Mouse (Mus musculus) embryonic facial prominence, embryonic 12.5 days (tissue): Measurements from ENCODE around the gene Ece2. TPM values are rescaled to one million over a fixed set of nuclear protein-coding genes. Genes with fewer than 3 reads are reported as not detected.
A peak's percentile ranks its signal among the peaks of the same experiment; 100 is the strongest.

ENCODE experiments used
- ATAC-seq: fragments of 200-750 bp; cut with Nextera tagmentation; 2 replicates; pipeline ENCODE4 v1.8.0; 2017; ENCODE audit not compliant: insufficient number of reproducible peaks, insufficient read depth, low FRiP score, low TSS enrichment
- H3K27ac ChIP-seq: fragments of 300-500 bp; sonication (generic); 2 replicates; pipeline ENCODE4 v1.5.1; 2016; ENCODE audit warnings: mild to moderate bottlenecking
- H3K27me3 ChIP-seq: fragments of 300-500 bp; sonication (generic); 2 replicates; pipeline ENCODE4 v1.6.1; 2016; ENCODE audit warnings: mild to moderate bottlenecking, moderate library complexity
- H3K36me3 ChIP-seq: fragments of 300-500 bp; sonication (generic); 2 replicates; pipeline ENCODE4 v1.6.1; 2016; ENCODE audit warnings: mild to moderate bottlenecking
- H3K4me1 ChIP-seq: fragments of 300-500 bp; sonication (generic); 2 replicates; pipeline ENCODE4 v1.6.1; 2016
- H3K4me2 ChIP-seq: fragments of 300-500 bp; sonication (generic); replicated peaks from 2 replicates; pipeline ENCODE4 v1.6.1; 2016; ENCODE audit warnings: mild to moderate bottlenecking, moderate library complexity
- H3K4me3 ChIP-seq: fragments of 300-500 bp; sonication (generic); 2 replicates; pipeline ENCODE4 v1.5.1; 2016; ENCODE audit warnings: mild to moderate bottlenecking
- H3K9ac ChIP-seq: fragments of 300-500 bp; sonication (generic); 2 replicates; pipeline ENCODE4 v1.6.1; 2016; ENCODE audit warnings: mild to moderate bottlenecking, moderate library complexity
- H3K9me3 ChIP-seq: fragments of 300-500 bp; sonication (generic); 2 replicates; pipeline ENCODE4 v1.6.1; 2016; ENCODE audit warnings: mild to moderate bottlenecking, moderate library complexity
- WGBS: fragments of 180-500 bp; shearing (Covaris S2); methylation state at CpG from one replicate; pipeline ENCODE4 v1.1.7; 2016; 5-methylcytosine and 5-hydroxymethylcytosine counted together
- polyA plus RNA-seq: library from polyadenylated mRNA; unstranded; fragments of >200 nt; fragmentation: Nextera tagmentation; extraction: Ambion mirVana; gene quantifications from 2 replicates; pipeline ENCODE4 v1.2.1, GENCODE M21; 2016

The Ece2 gene
- polyA plus RNA-seq, 1 experiment from 2014 or later, result 7.5 TPM

DNA sequence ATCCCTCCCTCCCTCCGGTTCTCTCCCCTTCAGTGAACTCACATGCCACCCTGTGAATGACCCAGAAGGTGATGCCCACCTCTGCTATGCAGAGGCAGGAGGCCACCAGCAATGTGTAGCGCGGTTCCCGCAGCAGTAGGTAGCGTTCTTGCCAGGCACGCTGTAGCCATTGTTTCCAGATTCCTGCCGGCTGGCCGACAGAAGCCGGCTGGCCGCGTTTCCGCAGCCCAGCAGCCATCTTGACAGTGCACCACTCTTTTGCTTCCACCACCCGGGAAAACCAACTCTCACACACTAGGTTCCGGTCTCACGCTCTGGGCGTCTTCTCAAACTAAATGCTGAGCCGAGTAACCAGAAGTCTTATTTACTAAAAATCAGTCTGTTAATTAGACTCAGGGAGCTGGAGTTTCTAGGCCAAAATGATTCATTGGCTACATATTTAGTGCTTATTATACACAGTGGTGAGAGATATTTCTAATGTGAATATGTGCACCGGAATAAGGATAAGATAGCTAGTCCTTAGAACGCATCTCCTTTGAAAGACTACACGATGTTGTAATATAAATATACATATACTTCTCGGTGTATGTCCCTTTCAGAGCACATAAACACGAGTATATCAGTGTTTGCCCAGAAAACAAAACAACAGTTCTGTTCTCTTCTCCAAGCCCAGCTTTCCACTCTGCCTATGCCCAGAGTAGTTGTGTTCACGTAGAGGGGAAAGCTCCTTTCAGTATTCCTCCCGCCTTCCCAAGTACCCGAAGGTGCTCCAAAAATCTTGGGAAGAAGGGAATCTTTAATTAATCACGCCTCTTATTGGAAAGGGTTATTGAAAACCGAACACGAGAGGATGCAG is 18.9 kb upstream of the Ece2 start:
- WGBS, result under 1% methylated on average over 28 of the region's 28 CpGs
- H3K27ac ChIP-seq, result peak overlapping the region; percentile 74
- no peaks in the 10 kb centered on the region for H3K9me3 ChIP-seq
- no peaks in the 10 kb centered on the region for H3K27me3 ChIP-seq
- no peak for ATAC-seq
- H3K4me3 ChIP-seq, result peak overlapping the region; percentile 63
- peaks cover 23% of the 10 kb centered on the region for H3K36me3 ChIP-seq
- H3K4me1 ChIP-seq, result peaks cover 10% of the 10 kb centered on the region; the same call in 1 of the 2 replicates
- peak overlapping the region; percentile 77 for H3K9ac ChIP-seq
- H3K4me2 ChIP-seq, result peak overlapping the region; percentile 93

DNA sequence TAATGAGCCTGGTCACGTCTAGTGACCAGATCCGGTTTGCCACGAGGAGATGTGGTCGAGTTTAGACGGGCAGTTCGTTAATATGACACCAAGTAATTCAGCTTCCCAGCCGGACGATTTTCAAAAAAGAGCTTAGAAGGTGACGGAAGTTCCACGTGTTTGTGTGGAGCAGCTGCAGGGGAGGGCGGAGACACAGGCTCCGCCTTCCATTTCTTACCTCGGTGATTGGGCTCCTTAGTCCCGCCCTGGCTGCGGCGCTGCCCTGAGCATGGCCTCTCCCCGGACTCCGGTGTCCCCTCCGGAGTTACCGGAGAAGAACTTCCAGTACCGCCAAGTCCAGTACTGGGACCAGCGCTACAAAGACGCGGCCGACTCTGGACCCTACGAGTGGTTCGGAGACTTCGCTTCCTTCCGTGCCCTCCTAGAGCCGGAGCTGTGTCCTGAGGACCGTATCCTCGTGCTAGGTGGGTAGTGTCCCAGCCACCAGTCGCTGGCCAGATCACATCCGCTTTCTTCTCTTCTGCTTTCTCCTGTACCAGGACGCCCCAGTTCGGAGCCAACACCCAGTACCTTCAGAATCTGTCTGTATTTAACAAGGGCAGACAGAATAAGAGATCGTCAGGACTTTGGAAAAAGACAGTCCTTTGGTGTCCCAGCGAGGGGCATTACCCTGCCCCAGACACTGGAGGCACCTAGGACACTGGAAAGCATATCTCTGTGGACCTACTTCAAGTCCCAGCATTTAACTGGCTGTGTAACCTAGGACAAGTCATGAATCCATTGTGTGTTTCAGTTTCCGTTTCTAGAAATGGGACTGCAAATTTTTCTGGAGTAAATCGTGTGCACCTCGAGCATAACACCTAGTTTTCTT is 18.0 kb upstream of the Ece2 start, which contains the start of the genes Eef1akmt4, Gm49333 and Alg3:
Gene Eef1akmt4 (plus strand): TSS at position 237 of the 871 bp plus-strand sequence.
Gene Gm49333 (plus strand): TSS at position 254 of the 871 bp plus-strand sequence.
Gene Alg3 (minus strand): TSS at position 379 of the 871 bp plus-strand sequence.
- 3% methylated on average over 41 of the region's 41 CpGs for WGBS

GRCm38 (mm10) chr16:20619541-20620398 is 9.9 kb upstream of the Ece2 start:
- H3K4me2 ChIP-seq, result peak overlapping the region; percentile 91
- no peaks in the 10 kb centered on the region for H3K9me3 ChIP-seq
- ATAC-seq, result peak; percentile 29; the same call in 1 of the 2 replicates
- 3% methylated on average over 69 of the region's 83 CpGs for WGBS
- H3K4me3 ChIP-seq, result peak overlapping the region; percentile 68
- H3K36me3 ChIP-seq, result peaks cover 8% of the 10 kb centered on the region
- peaks cover 29% of the 10 kb centered on the region for H3K27me3 ChIP-seq
- no peak overlapping the region; the same call in 1 of the 2 replicates for H3K9ac ChIP-seq
- H3K4me1 ChIP-seq, result peaks cover 21% of the 10 kb centered on the region
- H3K27ac ChIP-seq, result no peak overlapping the region

More for the DNA sequence above, 18.0 kb upstream of the Ece2 start, which contains the start of the genes Eef1akmt4, Gm49333 and Alg3:
- ATAC-seq, result peak; percentile 97
- Histone ChIP-seq H3K36me3 (peaks cover 14% of the 10 kb centered on the region), H3K4me1 (peaks cover 10% of the 10 kb centered on the region; the same call in 1 of the 2 replicates), H3K4me2 (peak within 1 kb of the TSS; percentile 93), H3K9me3 (no peaks in the 10 kb centered on the region), H3K27me3 (no peaks in the 10 kb centered on the region), H3K9ac (peak within 1 kb of the TSS; percentile 77), H3K27ac (peak within 1 kb of the TSS; percentile 74), H3K4me3 (peak within 1 kb of the TSS; percentile 63)

- Histone ChIP-seq H3K4me3 (peak overlapping the region; percentile 68), H3K4me2 (peak overlapping the region; percentile 91), H3K9me3 (no peaks in the 10 kb centered on the region), H3K27ac (no peak overlapping the region), H3K9ac (peak overlapping the region; percentile 68), H3K36me3 (peaks cover 8% of the 10 kb centered on the region), H3K4me1 (peaks cover 21% of the 10 kb centered on the region), H3K27me3 (peaks cover 29% of the 10 kb centered on the region)
- no peak for ATAC-seq
- under 1% methylated on average over 9 of the region's 9 CpGs for WGBS
Observed at GRCm38 (mm10) chr16:20620399-20620735, 9.3 kb upstream of the Ece2 start.

- ATAC-seq, result peak; percentile 7; the same call in 1 of the 2 replicates
- WGBS, result under 1% methylated on average over 32 of the region's 32 CpGs
- Histone ChIP-seq H3K36me3 (peaks cover 8% of the 10 kb centered on the region), H3K9me3 (no peaks in the 10 kb centered on the region), H3K4me2 (peak overlapping the region; percentile 91), H3K4me3 (peak overlapping the region; percentile 68), H3K27ac (0 out of 2 replicates have a peak overlapping the region, but pooled peaks have one; percentile 23), H3K27me3 (peaks cover 29% of the 10 kb centered on the region), H3K9ac (peak overlapping the region; percentile 68), H3K4me1 (peaks cover 21% of the 10 kb centered on the region)
Observed at GRCm38 (mm10) chr16:20620751-20621190, 8.9 kb upstream of the Ece2 start.

DNA sequence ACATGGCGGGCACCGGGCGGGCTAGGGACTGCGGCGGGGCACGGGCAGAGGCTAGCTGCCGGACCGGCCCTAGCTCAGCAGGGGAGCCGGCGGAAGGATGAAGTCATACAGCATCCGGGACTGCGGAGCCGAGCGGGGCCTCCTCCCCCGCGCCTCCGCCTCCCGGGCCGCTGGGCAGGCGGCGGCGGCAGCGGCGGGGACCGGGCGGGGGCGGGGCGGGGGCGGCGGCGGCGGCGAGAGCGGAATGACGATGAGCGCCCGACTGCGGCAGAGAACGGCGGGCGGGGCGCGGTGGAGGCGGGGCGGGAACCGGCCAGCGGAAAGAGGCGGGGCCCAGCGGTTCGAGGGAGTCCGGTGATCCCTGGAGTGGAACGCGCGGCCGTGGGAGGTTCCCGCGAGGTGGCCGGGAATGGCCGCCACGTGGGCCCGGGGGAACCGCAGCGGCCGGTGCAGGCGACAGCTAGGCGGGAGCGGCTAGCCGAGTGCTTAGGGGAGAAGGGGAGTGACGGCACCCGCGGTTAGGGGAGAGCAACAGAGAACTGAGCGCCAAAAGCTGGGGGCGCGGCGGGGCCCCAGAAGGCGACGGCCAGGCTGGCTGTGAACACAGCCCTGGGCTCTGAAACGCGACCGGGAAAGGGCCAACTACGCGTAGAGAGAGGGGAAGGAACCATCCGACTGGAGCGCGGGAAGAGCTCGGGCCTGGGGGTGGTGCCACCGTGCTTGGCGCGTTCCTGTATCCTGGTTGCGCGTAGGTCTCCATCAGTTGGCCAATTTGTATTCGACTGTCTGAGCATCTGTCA is 8.2 kb upstream of the Ece2 start, which contains the start of gene Camk2n2:
Gene Camk2n2 (minus strand): TSS at position 97 of the 800 bp plus-strand sequence.
- H3K27ac ChIP-seq, result peak within 1 kb of the TSS; percentile 67
- H3K27me3 ChIP-seq, result peaks cover 29% of the 10 kb centered on the region
- H3K9me3 ChIP-seq, result no peaks in the 10 kb centered on the region
- WGBS, result 1% methylated on average over 73 of the region's 92 CpGs
- H3K4me1 ChIP-seq, result peaks cover 21% of the 10 kb centered on the region
- H3K4me3 ChIP-seq, result peak within 1 kb of the TSS; percentile 68
- H3K4me2 ChIP-seq, result peak within 1 kb of the TSS; percentile 91
- peak; percentile 32 for ATAC-seq
- H3K36me3 ChIP-seq, result peaks cover 8% of the 10 kb centered on the region
- peak within 1 kb of the TSS; percentile 68 for H3K9ac ChIP-seq

DNA sequence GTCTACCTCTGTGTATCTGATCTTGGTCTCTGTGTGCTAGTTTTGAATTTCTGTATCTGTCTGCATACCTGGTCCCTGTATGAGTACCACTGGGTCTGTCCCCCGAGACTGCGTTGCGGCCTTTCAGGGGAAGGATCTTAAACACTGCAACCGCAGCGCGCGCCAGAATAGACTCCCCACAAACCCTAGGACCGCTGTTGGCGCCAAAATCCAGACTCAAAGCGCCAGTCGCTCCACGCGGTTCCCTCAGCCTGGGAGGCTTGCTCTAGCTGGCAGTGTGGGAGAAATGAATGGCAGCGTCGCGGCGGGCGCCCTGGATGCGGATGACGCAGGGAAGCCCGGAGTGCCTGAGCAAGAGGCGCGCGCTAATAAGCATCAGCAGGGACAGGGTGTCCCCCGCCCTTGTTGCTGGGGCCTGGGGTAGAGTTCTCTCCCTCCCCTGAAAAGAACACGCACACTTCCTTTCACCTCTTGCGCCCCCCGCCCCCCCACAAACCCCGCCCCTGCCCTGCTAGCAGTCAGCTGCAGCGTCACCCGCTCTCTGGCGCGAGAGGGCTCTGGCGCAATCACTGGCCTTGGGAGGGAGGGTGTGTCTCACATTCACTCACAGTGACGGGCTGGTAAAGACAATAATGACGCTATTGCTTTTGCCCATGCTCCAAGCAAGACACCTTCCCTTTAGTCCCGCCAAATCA is 7.5 kb upstream of the Ece2 start:
- WGBS, result 0% methylated on average over 34 of the region's 37 CpGs
- H3K27ac ChIP-seq, result peak overlapping the region; percentile 67

GRCm38 (mm10) chr16:20623211-20623610 is 6.4 kb upstream of the Ece2 start:
- Histone ChIP-seq H3K27ac (no peak overlapping the region), H3K4me1 (peaks cover 21% of the 10 kb centered on the region), H3K9me3 (no peaks in the 10 kb centered on the region), H3K4me3 (no peak overlapping the region), H3K36me3 (peaks cover 3% of the 10 kb centered on the region; the same call in 1 of the 2 replicates), H3K4me2 (no peak overlapping the region), H3K27me3 (peaks cover 29% of the 10 kb centered on the region), H3K9ac (no peak overlapping the region)
- 55% methylated on average over 2 of the region's 2 CpGs for WGBS
- ATAC-seq, result no peak

More for the DNA sequence above, 7.5 kb upstream of the Ece2 start:
- H3K4me3 ChIP-seq, result peak overlapping the region; percentile 68
- peaks cover 29% of the 10 kb centered on the region for H3K27me3 ChIP-seq
- no peaks in the 10 kb centered on the region for H3K9me3 ChIP-seq
- H3K4me2 ChIP-seq, result peak overlapping the region; percentile 91
- peak; percentile 37 for ATAC-seq
- peaks cover 21% of the 10 kb centered on the region for H3K4me1 ChIP-seq
- H3K9ac ChIP-seq, result peak overlapping the region; percentile 68
- peaks cover 8% of the 10 kb centered on the region for H3K36me3 ChIP-seq

- whole genome bisulfite sequencing, result 49% methylated on average over 11 of the region's 11 CpGs
- H3K9ac ChIP-seq, result no peak overlapping the region
- no peak for ATAC-seq
- H3K4me3 ChIP-seq, result no peak overlapping the region
- H3K4me2 ChIP-seq, result peak overlapping the region; percentile 93; the same call in 1 of the 2 replicates
- H3K27ac ChIP-seq, result no peak overlapping the region
- H3K9me3 ChIP-seq, result no peaks in the 10 kb centered on the region
- H3K27me3 ChIP-seq, result peaks cover 11% of the 10 kb centered on the region
- no peaks in the 10 kb centered on the region for H3K36me3 ChIP-seq
- no peaks in the 10 kb centered on the region for H3K4me1 ChIP-seq
Observed at GRCm38 (mm10) chr16:20628871-20629391, 697 bp upstream of the Ece2 start.
